Mouse (Mus musculus): ENCODE data around the gene Rpl7l1. TPM values are rescaled to one million over a fixed set of nuclear protein-coding genes. Genes with fewer than 3 reads are reported as not detected.

Gene Rpl7l1
- total RNA-seq (2014; rRNA removed) (41.2 and 43.6 TPM in 2 replicates), polyA plus RNA-seq (2012; rRNA removed) (21.6 and 24.6 TPM in 2 replicates)

DNA sequence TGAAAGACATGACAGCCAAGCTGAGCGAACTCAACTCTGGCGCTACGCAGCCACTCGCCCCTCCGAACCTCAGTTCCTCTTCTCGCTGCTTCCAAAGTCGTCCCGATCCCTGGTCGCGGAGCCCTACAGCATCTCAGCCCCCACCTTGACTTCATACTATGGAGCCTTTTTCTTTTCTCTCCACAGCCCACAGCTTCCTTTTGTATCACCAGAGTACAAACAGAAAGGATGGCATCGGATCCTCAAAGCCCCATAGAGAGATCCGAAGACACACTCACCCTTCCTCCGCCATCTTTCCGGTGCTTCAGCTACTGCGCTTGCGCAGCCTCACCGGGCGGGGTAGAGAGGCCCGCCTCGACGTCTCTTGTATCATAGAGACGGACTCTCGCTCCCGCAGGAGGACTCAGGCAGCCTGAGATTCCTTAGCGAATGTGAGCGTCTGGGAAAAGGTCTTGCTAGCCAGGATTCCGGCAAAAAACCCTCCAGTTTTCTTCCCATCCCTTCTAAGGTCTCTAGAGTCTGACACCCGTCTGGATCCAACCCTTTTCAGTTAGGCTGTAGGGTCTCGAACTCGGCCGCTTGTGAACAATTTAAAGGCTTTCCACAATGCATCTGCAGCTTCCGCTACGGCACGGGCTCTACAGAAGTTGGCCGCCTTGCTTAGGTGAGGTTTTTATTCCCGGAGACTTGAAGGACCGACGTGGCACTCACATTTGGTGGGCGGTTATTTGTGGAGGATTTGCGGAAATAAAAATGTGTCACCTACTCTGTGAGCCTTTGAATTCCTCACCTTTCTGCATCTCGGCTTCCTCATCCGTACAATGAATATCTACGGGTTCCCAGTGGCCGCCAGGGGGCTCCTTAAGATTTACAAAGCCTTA lies at the start of gene Rpl7l1:
Gene Rpl7l1, minus strand, starts transcription at position 332 of the 881 bp plus-strand sequence.
- Histone ChIP-seq H3K9ac (ENCODE audit: low read depth, low read length) (peak within 1 kb of the TSS; percentile 95), H3K4me1 (ENCODE audit: control insufficient read depth, insufficient read depth, low read length) (peaks cover 3% of the 10 kb centered on the region; the same call in 1 of the 2 replicates), H3K36me3 (ENCODE audit: control insufficient read depth, insufficient read depth, low read length) (peaks cover 26% of the 10 kb centered on the region), H3K4me3 (ENCODE audit: insufficient read depth, low read depth, low read length) (peak within 1 kb of the TSS; percentile 67), H3K27me3 (ENCODE audit: control insufficient read depth, insufficient read depth, low read length) (no peaks in the 10 kb centered on the region), H3K27ac (replicated peaks; ENCODE audit: insufficient read depth, low read depth, low read length) (peak within 1 kb of the TSS; percentile 80), H3K79me2 (ENCODE audit: control insufficient read depth, insufficient read depth, low read length) (peaks cover 12% of the 10 kb centered on the region; the same call in 1 of the 2 replicates)
- under 1% methylated on average over 44 of the region's 44 CpGs for WGBS
- TF ChIP-seq CTCF (IDR thresholded peaks at IDR 0.05; ENCODE audit: low read depth, low read length) (peak; percentile 36; the same call in 1 of the 2 replicates), POLR2A (IDR thresholded peaks at IDR 0.05; ENCODE audit: extremely low read depth, insufficient read depth, low read length) (peak; percentile 87)
- DNase-seq (ENCODE audit: extremely low read depth, low read depth, low spot score), result peak; percentile 82

DNA sequence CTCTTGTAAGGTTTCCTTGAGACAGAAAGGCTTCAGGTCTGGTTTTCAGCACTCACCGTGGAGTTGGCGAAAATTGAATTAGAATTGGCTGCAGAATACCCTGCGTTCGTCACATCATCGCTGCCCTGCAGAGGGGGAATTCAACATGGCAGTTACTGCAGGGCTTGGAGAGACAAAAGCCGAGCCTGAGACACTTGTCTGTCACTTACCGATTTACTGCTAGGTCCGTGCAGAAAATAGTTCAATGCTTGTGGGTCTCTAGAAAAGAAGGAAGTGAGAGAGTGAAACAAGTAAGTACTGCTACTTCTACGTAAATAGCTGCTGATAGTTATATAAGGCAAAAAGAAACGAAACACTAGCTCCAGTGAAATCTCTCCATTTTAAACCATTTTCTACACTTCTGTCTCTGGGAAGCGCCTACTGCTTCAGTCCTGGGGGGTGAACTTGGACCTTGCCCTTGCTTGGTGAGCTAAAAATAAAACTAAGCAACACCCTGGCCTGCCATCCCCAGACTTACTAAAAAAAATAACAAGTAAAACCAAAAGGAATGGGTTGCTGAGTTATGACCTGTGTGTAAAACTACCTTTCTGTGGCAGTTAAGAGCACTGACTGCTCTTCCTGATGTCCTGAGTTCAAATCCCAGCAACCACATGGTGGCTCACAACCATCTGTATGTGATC lies 47.5 kb upstream of the Rpl7l1 start:
- Histone ChIP-seq H3K27ac (replicated peaks; ENCODE audit: insufficient read depth, low read depth, low read length) (no peak overlapping the region), H3K36me3 (ENCODE audit: control insufficient read depth, insufficient read depth, low read length) (peaks cover 15% of the 10 kb centered on the region), H3K4me3 (ENCODE audit: insufficient read depth, low read depth, low read length) (no peak overlapping the region), H3K79me2 (ENCODE audit: control insufficient read depth, insufficient read depth, low read length) (peaks cover 7% of the 10 kb centered on the region; the same call in 1 of the 2 replicates), H3K27me3 (ENCODE audit: control insufficient read depth, insufficient read depth, low read length) (no peaks in the 10 kb centered on the region), H3K4me1 (ENCODE audit: control insufficient read depth, insufficient read depth, low read length) (peaks cover 5% of the 10 kb centered on the region; the same call in 1 of the 2 replicates), H3K9ac (ENCODE audit: low read depth, low read length) (no peak overlapping the region)
- peak; percentile 30 for DNase-seq (ENCODE audit: extremely low read depth, low read depth, low spot score)
- 82% methylated on average over 11 of the region's 11 CpGs for WGBS
- TF ChIP-seq CTCF (IDR thresholded peaks at IDR 0.05; ENCODE audit: low read depth, low read length) (no peak), POLR2A (IDR thresholded peaks at IDR 0.05; ENCODE audit: extremely low read depth, insufficient read depth, low read length) (no peak)

DNA sequence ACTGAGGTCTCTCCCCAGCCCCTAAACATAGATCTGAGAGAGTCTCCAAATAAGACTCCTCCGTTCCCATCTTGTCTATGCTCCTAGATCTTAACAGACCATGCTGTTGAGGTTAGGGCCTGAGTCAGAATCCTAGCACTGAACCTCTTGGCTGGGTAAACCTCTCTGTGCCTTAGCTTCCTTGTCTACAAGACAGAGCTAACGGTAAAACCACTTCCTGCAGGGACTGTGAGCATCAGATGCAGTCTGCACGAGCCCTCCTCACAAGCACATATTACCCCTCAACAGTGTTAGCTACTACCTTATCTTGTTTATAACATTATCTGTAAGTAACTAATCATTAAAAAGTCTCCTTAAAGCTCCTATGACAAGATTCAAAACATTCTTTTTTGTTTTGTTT lies 46.5 kb upstream of the Rpl7l1 start:
- TF ChIP-seq POLR2A (IDR thresholded peaks at IDR 0.05; ENCODE audit: extremely low read depth, insufficient read depth, low read length) (no peak), CTCF (IDR thresholded peaks at IDR 0.05; ENCODE audit: low read depth, low read length) (no peak)
- no peak overlapping the region for H3K9ac ChIP-seq (ENCODE audit: low read depth, low read length)
- peaks cover 5% of the 10 kb centered on the region; the same call in 1 of the 2 replicates for H3K4me1 ChIP-seq (ENCODE audit: control insufficient read depth, insufficient read depth, low read length)
- H3K79me2 ChIP-seq (ENCODE audit: control insufficient read depth, insufficient read depth, low read length), result peaks cover 12% of the 10 kb centered on the region; the same call in 1 of the 2 replicates
- 89% methylated on average over 3 of the region's 3 CpGs for WGBS
- DNase-seq (ENCODE audit: extremely low read depth, low read depth, low spot score), result no peak
- H3K36me3 ChIP-seq (ENCODE audit: control insufficient read depth, insufficient read depth, low read length), result peaks cover 16% of the 10 kb centered on the region
- H3K27ac ChIP-seq (replicated peaks; ENCODE audit: insufficient read depth, low read depth, low read length), result no peak overlapping the region
- H3K27me3 ChIP-seq (ENCODE audit: control insufficient read depth, insufficient read depth, low read length), result no peaks in the 10 kb centered on the region
- no peak overlapping the region for H3K4me3 ChIP-seq (ENCODE audit: insufficient read depth, low read depth, low read length)

DNA sequence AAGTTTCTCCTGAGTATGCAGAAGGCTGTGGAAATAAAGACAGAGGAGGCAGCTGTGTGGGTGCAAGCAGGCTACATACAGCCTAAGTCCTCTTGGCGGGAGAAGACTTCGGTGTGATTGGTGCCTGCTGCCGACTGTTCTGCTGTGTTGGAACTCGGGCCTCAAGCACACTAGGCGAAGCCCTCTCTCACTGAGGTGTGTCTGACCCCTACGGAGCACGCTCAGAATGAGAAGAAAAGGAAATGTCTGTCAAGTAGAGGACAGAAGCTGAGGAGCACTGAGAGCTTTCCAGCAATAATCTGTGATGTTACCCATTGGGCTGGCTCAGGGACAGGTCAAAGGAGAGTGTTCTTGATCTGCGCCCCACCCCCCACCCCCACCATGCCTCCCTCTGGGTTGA lies 40.6 kb upstream of the Rpl7l1 start:
- no peak for DNase-seq (ENCODE audit: extremely low read depth, low read depth, low spot score)
- Histone ChIP-seq H3K9ac (ENCODE audit: low read depth, low read length) (no peak overlapping the region), H3K79me2 (ENCODE audit: control insufficient read depth, insufficient read depth, low read length) (peaks cover 10% of the 10 kb centered on the region; the same call in 1 of the 2 replicates), H3K4me3 (ENCODE audit: insufficient read depth, low read depth, low read length) (no peak overlapping the region), H3K4me1 (ENCODE audit: control insufficient read depth, insufficient read depth, low read length) (peaks cover 8% of the 10 kb centered on the region; the same call in 1 of the 2 replicates), H3K27me3 (ENCODE audit: control insufficient read depth, insufficient read depth, low read length) (no peaks in the 10 kb centered on the region), H3K27ac (replicated peaks; ENCODE audit: insufficient read depth, low read depth, low read length) (no peak overlapping the region), H3K36me3 (ENCODE audit: control insufficient read depth, insufficient read depth, low read length) (peaks cover 16% of the 10 kb centered on the region)
- WGBS, result 97% methylated on average over 8 of the region's 8 CpGs
- TF ChIP-seq POLR2A (IDR thresholded peaks at IDR 0.05; ENCODE audit: extremely low read depth, insufficient read depth, low read length) (no peak), CTCF (IDR thresholded peaks at IDR 0.05; ENCODE audit: low read depth, low read length) (no peak)

DNA sequence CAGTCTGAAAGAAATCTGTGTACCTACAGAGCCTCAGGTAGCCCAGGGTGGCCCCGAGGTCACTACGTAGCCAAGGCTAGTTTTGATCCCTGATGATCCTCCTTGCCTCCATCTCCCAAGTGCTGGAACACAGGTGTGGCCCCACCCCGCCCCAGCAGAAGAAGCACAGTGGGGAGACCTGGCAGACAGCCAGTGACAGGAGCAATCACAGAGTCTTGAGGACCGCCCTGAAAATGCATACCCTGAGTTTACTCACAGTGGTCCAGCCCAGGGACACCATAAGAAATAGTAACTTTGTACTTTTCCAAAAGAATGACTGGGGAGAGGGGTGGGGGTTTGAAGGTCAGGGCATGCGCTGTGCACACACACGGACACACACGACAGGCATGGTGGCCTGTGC lies 38.2 kb upstream of the Rpl7l1 start:
- Histone ChIP-seq H3K4me1 (ENCODE audit: control insufficient read depth, insufficient read depth, low read length) (peaks cover 8% of the 10 kb centered on the region; the same call in 1 of the 2 replicates), H3K4me3 (ENCODE audit: insufficient read depth, low read depth, low read length) (no peak overlapping the region), H3K27me3 (ENCODE audit: control insufficient read depth, insufficient read depth, low read length) (no peaks in the 10 kb centered on the region), H3K9ac (ENCODE audit: low read depth, low read length) (no peak overlapping the region), H3K79me2 (ENCODE audit: control insufficient read depth, insufficient read depth, low read length) (peaks cover 13% of the 10 kb centered on the region), H3K36me3 (ENCODE audit: control insufficient read depth, insufficient read depth, low read length) (peaks cover 11% of the 10 kb centered on the region), H3K27ac (replicated peaks; ENCODE audit: insufficient read depth, low read depth, low read length) (no peak overlapping the region)
- TF ChIP-seq CTCF (IDR thresholded peaks at IDR 0.05; ENCODE audit: low read depth, low read length) (no peak), POLR2A (IDR thresholded peaks at IDR 0.05; ENCODE audit: extremely low read depth, insufficient read depth, low read length) (no peak)
- WGBS, result 93% methylated on average over 7 of the region's 7 CpGs
- DNase-seq (ENCODE audit: extremely low read depth, low read depth, low spot score), result no peak
